Mouse (Mus musculus) cerebellum, postnatal 4 days (tissue): ENCODE data around the gene Col11a2.
"Not testable (repeated sequence)": the region's sequence is repeated elsewhere in the genome, so short reads cannot be mapped to it uniquely, and the experiment has no call there.

Source experiments
- DNase-seq, 2 experiments: peaks; one replicate each; pipeline ENCODE4 v3.0.0; 2022; ENCODE audit warnings: low spot score in 2 of 2, mixed read lengths in 1 of 2

Col11a2 gene

GRCm38 (mm10) chr17:34038878-34039561 is at the start of gene Col11a2:
TSS of gene Col11a2 (plus strand) at chr17:34039437.
- no peak for DNase-seq

GRCm38 (mm10) chr17:33991788-33992664 is 47.2 kb upstream of the Col11a2 start:
- peak in 1 of 2 experiments; percentile 58 for DNase-seq

GRCm38 (mm10) chr17:33994959-33995358 is 44.3 kb upstream of the Col11a2 start:
- DNase-seq = no peak

GRCm38 (mm10) chr17:33995651-33996050 is 43.6 kb upstream of the Col11a2 start:
- no peak for DNase-seq

GRCm38 (mm10) chr17:33997025-33997424 is 42.2 kb upstream of the Col11a2 start:
- DNase-seq = not testable (repeated sequence)

GRCm38 (mm10) chr17:33998697-33999096 is 40.5 kb upstream of the Col11a2 start:
- DNase-seq = not testable (repeated sequence)

GRCm38 (mm10) chr17:33999341-34000149 is 39.7 kb upstream of the Col11a2 start:
- no peak for DNase-seq

GRCm38 (mm10) chr17:34000150-34000537 is 39.1 kb upstream of the Col11a2 start, which contains the start of gene H2-K1:
TSS of gene H2-K1 (minus strand) at chr17:34000347.
- DNase-seq = peak; percentile 45 to 54

GRCm38 (mm10) chr17:34000796-34001195 is 38.4 kb upstream of the Col11a2 start:
- DNase-seq = not testable (repeated sequence)

GRCm38 (mm10) chr17:34003426-34003825 is 35.8 kb upstream of the Col11a2 start:
- DNase-seq = peak in 1 of 2 experiments; percentile 47

- DNase-seq = no peak
Observed at GRCm38 (mm10) chr17:34006570-34006969, 32.7 kb upstream of the Col11a2 start.

GRCm38 (mm10) chr17:34010156-34010555 is 29.1 kb upstream of the Col11a2 start:
- no peak for DNase-seq

- DNase-seq = no peak
Observed at GRCm38 (mm10) chr17:34013436-34013835, 25.8 kb upstream of the Col11a2 start.

- no peak for DNase-seq
Observed at GRCm38 (mm10) chr17:34021539-34022413, 17.5 kb upstream of the Col11a2 start.

GRCm38 (mm10) chr17:34022414-34022783 is 16.8 kb upstream of the Col11a2 start:
- no peak for DNase-seq

GRCm38 (mm10) chr17:34022987-34023386 is 16.2 kb upstream of the Col11a2 start:
- DNase-seq = no peak

GRCm38 (mm10) chr17:34023678-34024077 is 15.6 kb upstream of the Col11a2 start:
- DNase-seq = no peak

GRCm38 (mm10) chr17:34024317-34024821 is 14.9 kb upstream of the Col11a2 start, which contains the start of gene Ring1:
TSS of gene Ring1 (minus strand) at chr17:34024680.
- DNase-seq = peak; percentile 78 to 86

- no peak for DNase-seq
Observed at GRCm38 (mm10) chr17:34024861-34025755, 14.1 kb upstream of the Col11a2 start.

- no peak for DNase-seq
Observed at GRCm38 (mm10) chr17:34025756-34026151, 13.5 kb upstream of the Col11a2 start.
